Mouse (Mus musculus) intestine, postnatal 0 days (tissue): ENCODE measurements around the gene Car8. TPM values are rescaled to one million over a fixed set of nuclear protein-coding genes. Genes with fewer than 3 reads are reported as not detected.

ENCODE experiments used
- ATAC-seq: fragments of 200-750 bp; cut with Nextera tagmentation; 2 replicates; pipeline ENCODE4 v1.8.0; 2017; ENCODE audit warnings: mild to moderate bottlenecking, moderate TSS enrichment, moderate library complexity
- H3K27ac ChIP-seq: fragments of 300-500 bp; sonication (generic); 2 replicates; pipeline ENCODE4 v1.5.1; 2014; ENCODE audit warnings: mild to moderate bottlenecking, low read depth, low read length, moderate library complexity
- H3K27me3 ChIP-seq: fragments of 300-500 bp; sonication (generic); replicated peaks from 2 replicates; pipeline ENCODE4 v1.6.1; 2014; ENCODE audit warnings: low read length, mixed read lengths; ENCODE audit not compliant: control insufficient read depth, insufficient read depth
- H3K36me3 ChIP-seq: fragments of 300-500 bp; sonication (generic); 2 replicates; pipeline ENCODE4 v1.6.1; 2014; ENCODE audit warnings: mild to moderate bottlenecking, moderate library complexity; ENCODE audit not compliant: control insufficient read depth, insufficient read depth
- H3K4me1 ChIP-seq: fragments of 300-500 bp; sonication (generic); replicated peaks from 2 replicates; pipeline ENCODE4 v1.6.1; 2014; ENCODE audit warnings: antibody characterized with exemption, low read length, mixed read lengths; ENCODE audit not compliant: control insufficient read depth, insufficient read depth
- H3K4me2 ChIP-seq: fragments of 300-500 bp; sonication (generic); replicated peaks from 2 replicates; pipeline ENCODE4 v1.6.1; 2014; ENCODE audit warnings: low read depth, mild to moderate bottlenecking, moderate library complexity
- H3K4me3 ChIP-seq: fragments of 300-500 bp; sonication (generic); 2 replicates; pipeline ENCODE4 v1.5.1; 2014; ENCODE audit warnings: low read depth, low read length
- H3K9ac ChIP-seq: fragments of 300-500 bp; sonication (generic); 2 replicates; pipeline ENCODE4 v1.6.1; 2014; ENCODE audit warnings: mild to moderate bottlenecking, low read depth, low read length
- H3K9me3 ChIP-seq: fragments of 300-500 bp; sonication (generic); 2 replicates; pipeline ENCODE4 v1.6.1; 2016; ENCODE audit warnings: mixed run types; ENCODE audit not compliant: control insufficient read depth
- CTCF ChIP-seq: sonication (generic); IDR thresholded peaks from 2 replicates; pipeline ENCODE4 v1.5.1; 2016; ENCODE audit warnings: low read depth, mild to moderate bottlenecking, control low read depth, antibody characterized with exemption, moderate library complexity
- WGBS: fragments of 180-500 bp; shearing (Covaris S2); extraction: QIAGEN DNeasy Blood & Tissue Kit; methylation state at CpG from one replicate; pipeline ENCODE4 v1.1.7; 2014; 5-methylcytosine and 5-hydroxymethylcytosine counted together
- polyA plus RNA-seq: library from polyadenylated mRNA; unstranded; fragments of >200 nt; fragmentation: Nextera tagmentation; extraction: Ambion mirVana; gene quantifications from 2 replicates; pipeline ENCODE4 v1.2.1, GENCODE M21; 2015

The Car8 gene
- polyA plus RNA-seq: 27.3 and 29.0 TPM in 2 replicates

DNA sequence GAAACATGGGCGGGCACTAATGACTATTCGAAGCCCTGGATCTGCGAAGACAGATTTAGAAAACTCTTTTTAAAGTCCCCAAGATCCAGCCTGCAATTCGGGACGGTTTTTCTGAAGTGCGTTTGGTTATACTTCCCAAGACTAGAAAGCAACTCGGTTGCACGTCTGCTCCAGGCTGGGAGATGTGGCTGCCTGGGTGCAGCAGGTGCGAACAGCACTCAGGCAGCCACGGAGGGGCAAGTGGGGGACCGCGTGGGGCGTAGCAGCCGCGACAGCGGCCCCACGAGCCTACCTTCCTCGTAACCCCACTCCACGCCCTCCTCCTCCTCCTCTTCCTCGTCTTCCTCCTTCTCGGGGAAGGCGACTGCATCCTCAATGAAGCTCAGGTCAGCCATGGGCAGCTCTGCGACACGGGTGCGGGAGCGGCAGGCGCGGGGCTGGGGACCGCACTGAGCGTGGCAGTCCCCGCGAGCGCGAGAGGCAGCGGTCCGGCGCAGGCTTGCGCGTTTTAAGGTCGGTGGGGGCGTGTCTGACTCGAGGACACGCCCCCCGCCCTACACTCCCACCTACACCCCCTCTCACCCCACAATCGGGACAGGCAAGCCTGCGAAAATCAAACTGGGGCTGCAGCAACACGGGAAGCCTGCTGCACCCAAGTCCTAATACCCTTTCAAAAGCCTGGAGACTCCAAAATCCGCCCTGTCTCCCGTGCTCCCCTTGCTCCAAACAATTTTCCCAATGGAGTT, at the start of gene Car8:
Car8 (minus strand) TSS at position 482 of the 746 bp plus-strand sequence.
- WGBS: under 1% methylated on average over 49 of the region's 49 CpGs
- Histone ChIP-seq H3K4me1 (0 out of 2 replicates have a peak, but pooled peaks cover 2% of the 10 kb centered on the region), H3K27ac (peak within 1 kb of the TSS; percentile 28; the same call in 1 of the 2 replicates), H3K4me2 (peak within 1 kb of the TSS; percentile 98), H3K36me3 (no peaks in the 10 kb centered on the region), H3K27me3 (no peaks in the 10 kb centered on the region), H3K9me3 (no peaks in the 10 kb centered on the region), H3K9ac (peak within 1 kb of the TSS; percentile 67), H3K4me3 (peak within 1 kb of the TSS; percentile 73)
- ATAC-seq: peak; percentile 81
- TF ChIP-seq CTCF: no peak

GRCm38 (mm10) chr4:8284934-8285333, 46.1 kb upstream of the Car8 start:
- no peak for TF ChIP-seq CTCF
- no peak overlapping the region for H3K9ac ChIP-seq
- H3K36me3 ChIP-seq: no peaks in the 10 kb centered on the region
- H3K27ac ChIP-seq: no peak overlapping the region
- no peak overlapping the region for H3K4me3 ChIP-seq
- no peak overlapping the region for H3K4me2 ChIP-seq
- H3K27me3 ChIP-seq: no peaks in the 10 kb centered on the region
- H3K4me1 ChIP-seq: no peaks in the 10 kb centered on the region
- 89% methylated on average over 1 of the region's 1 CpGs for WGBS
- H3K9me3 ChIP-seq: no peaks in the 10 kb centered on the region
- ATAC-seq: no peak

DNA sequence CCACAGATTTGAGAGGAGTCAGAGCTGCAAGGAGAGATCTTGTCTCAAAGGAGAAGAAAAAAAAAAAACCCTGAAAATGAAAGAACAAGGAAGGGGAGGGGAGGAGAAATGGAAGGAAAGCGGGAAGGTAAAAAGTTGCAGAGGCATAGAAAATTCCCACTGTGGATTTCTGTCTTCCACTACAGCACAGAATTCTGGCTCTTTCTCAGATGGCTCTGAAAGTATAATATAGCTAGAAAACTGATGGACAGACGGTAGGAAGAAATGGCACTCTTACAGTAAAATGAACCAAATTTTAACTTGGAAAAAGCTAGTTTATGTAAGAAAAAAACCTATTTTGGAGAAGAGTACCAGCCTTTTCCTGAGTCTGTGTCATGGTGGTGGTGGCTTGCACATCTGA, 39.3 kb upstream of the Car8 start:
- Histone ChIP-seq H3K27me3 (no peaks in the 10 kb centered on the region), H3K4me3 (no peak overlapping the region), H3K9ac (no peak overlapping the region), H3K27ac (no peak overlapping the region), H3K36me3 (no peaks in the 10 kb centered on the region), H3K9me3 (no peaks in the 10 kb centered on the region), H3K4me2 (no peak overlapping the region), H3K4me1 (no peaks in the 10 kb centered on the region)
- 95% methylated on average over 2 of the region's 2 CpGs for WGBS
- no peak for ATAC-seq
- no peak for TF ChIP-seq CTCF

GRCm38 (mm10) chr4:8249805-8250204, 11.0 kb upstream of the Car8 start:
- Histone ChIP-seq H3K4me2 (no peak overlapping the region), H3K27ac (no peak overlapping the region), H3K9ac (no peak overlapping the region), H3K4me1 (no peaks in the 10 kb centered on the region), H3K4me3 (no peak overlapping the region), H3K36me3 (no peaks in the 10 kb centered on the region), H3K27me3 (no peaks in the 10 kb centered on the region), H3K9me3 (no peaks in the 10 kb centered on the region; the same call in 1 of the 2 replicates)
- no peak for ATAC-seq
- WGBS: 94% methylated on average over 3 of the region's 3 CpGs
- TF ChIP-seq CTCF: no peak

DNA sequence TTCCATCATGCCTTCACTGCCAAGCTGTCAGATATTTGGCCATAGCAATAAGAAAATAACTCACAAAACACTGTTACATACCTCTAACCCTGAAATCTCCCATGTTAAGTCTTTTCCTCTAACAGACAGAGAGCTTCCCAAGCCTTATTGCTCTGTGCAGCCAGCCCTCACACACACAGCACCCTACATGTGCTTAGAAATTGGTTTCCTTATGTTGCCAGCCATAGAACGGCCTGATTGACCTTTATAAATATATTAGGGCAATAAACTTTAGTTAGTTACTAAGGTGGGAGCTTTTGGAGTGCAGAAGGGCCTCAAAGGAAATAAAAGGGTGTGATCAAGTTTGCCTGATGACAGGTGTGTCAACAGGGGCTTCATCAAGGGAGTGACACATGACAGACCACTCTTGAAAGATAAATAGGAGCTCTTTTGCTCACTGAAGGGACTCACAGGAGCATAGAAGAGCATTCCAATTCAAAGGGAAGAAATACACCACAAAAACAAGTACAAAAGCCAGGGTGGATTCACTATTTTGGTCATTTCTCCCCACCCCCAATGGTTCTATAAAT, 6.7 kb upstream of the Car8 start:
- no peaks in the 10 kb centered on the region; the same call in 1 of the 2 replicates for H3K9me3 ChIP-seq
- H3K36me3 ChIP-seq: no peaks in the 10 kb centered on the region
- ATAC-seq: peak; percentile 85
- WGBS: 16% methylated on average over 1 of the region's 1 CpGs
- no peak for TF ChIP-seq CTCF
- no peak overlapping the region for H3K27ac ChIP-seq
- no peak overlapping the region for H3K4me2 ChIP-seq
- no peak overlapping the region for H3K9ac ChIP-seq
- no peak overlapping the region for H3K4me3 ChIP-seq
- no peaks in the 10 kb centered on the region for H3K4me1 ChIP-seq
- H3K27me3 ChIP-seq: no peaks in the 10 kb centered on the region

DNA sequence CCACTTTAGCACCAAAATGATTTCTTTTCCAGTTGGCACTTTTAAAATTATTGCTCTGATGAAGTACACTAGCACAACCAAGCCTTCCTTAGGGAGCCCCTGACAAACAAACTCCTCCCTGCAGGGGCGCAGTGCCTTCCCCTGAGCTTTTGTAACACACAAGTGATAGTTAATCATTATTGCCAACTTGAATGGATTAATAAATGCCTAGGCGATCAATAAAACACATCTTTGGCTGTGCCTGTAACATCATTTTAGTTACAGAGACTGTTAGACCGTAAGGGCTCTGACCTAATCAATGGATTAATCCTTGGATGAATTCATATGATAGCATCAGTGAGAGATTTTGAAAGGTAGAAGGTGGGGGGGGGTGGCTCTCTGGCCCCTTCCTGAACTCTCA, 6.2 kb upstream of the Car8 start:
- 49% methylated on average over 3 of the region's 3 CpGs for WGBS
- Histone ChIP-seq H3K9me3 (no peaks in the 10 kb centered on the region; the same call in 1 of the 2 replicates), H3K27ac (no peak overlapping the region), H3K4me3 (no peak overlapping the region), H3K9ac (no peak overlapping the region), H3K4me2 (no peak overlapping the region), H3K27me3 (no peaks in the 10 kb centered on the region), H3K4me1 (no peaks in the 10 kb centered on the region), H3K36me3 (no peaks in the 10 kb centered on the region)
- TF ChIP-seq CTCF: no peak
- ATAC-seq: no peak
